Mouse (Mus musculus) heart, postnatal 0 days (tissue): ENCODE measurements around the gene Atp13a4. TPM values are rescaled to one million over a fixed set of nuclear protein-coding genes. Genes with fewer than 3 reads are reported as not detected.

Experiments used
- ATAC-seq: fragments of 200-750 bp; cut with Nextera tagmentation; 2 replicates; pipeline ENCODE4 v1.8.0; 2017; ENCODE audit warnings: low read depth, moderate number of reproducible peaks, moderate library complexity; ENCODE audit not compliant: insufficient read depth
- DNase-seq: peaks from one replicate; pipeline ENCODE4 v3.0.0-alpha.2; 2016; ENCODE audit warnings: low spot score
- H3K27ac ChIP-seq: fragments of 300-500 bp; sonication (generic); 2 replicates; pipeline ENCODE4 v1.5.1; 2014; ENCODE audit warnings: low read depth, mild to moderate bottlenecking
- H3K27me3 ChIP-seq: fragments of 300-500 bp; sonication (generic); 2 replicates; pipeline ENCODE4 v1.6.1; 2014; ENCODE audit warnings: low read length, mixed read lengths; ENCODE audit not compliant: control insufficient read depth, insufficient read depth
- H3K36me3 ChIP-seq: fragments of 300-500 bp; sonication (generic); replicated peaks from 2 replicates; pipeline ENCODE4 v1.6.1; 2014; ENCODE audit warnings: low read length, mixed read lengths; ENCODE audit not compliant: control insufficient read depth, insufficient read depth
- H3K4me1 ChIP-seq: fragments of 300-500 bp; sonication (generic); 2 replicates; pipeline ENCODE4 v1.6.1; 2014; ENCODE audit warnings: antibody characterized with exemption; ENCODE audit not compliant: control insufficient read depth, insufficient read depth
- H3K4me2 ChIP-seq: fragments of 300-500 bp; sonication (generic); 2 replicates; pipeline ENCODE4 v1.6.1; 2014; ENCODE audit warnings: low read depth, mild to moderate bottlenecking, low read length, moderate library complexity
- H3K4me3 ChIP-seq: fragments of 300-500 bp; sonication (generic); 2 replicates; pipeline ENCODE4 v1.5.1; 2014; ENCODE audit warnings: low read depth, low read length
- H3K9ac ChIP-seq: fragments of 300-500 bp; sonication (generic); replicated peaks from 2 replicates; pipeline ENCODE4 v1.6.1; 2014; ENCODE audit warnings: low read depth, low read length, mixed read lengths
- H3K9me3 ChIP-seq: fragments of 300-500 bp; sonication (generic); replicated peaks from 2 replicates; pipeline ENCODE4 v1.6.1; 2016; ENCODE audit warnings: low read length; ENCODE audit not compliant: control insufficient read depth
- CTCF ChIP-seq: IDR thresholded peaks from 2 replicates; pipeline ENCODE4 v1.5.1; 2016; ENCODE audit warnings: antibody characterized with exemption, control low read depth, low read depth
- EP300 ChIP-seq: IDR thresholded peaks from 2 replicates; pipeline ENCODE4 v1.6.1; 2016; ENCODE audit warnings: antibody characterized with exemption, low read depth
- WGBS: fragments of 180-500 bp; shearing (Covaris S2); extraction: QIAGEN DNeasy Blood & Tissue Kit; methylation state at CpG from one replicate; pipeline ENCODE4 v1.1.7; 2014; 5-methylcytosine and 5-hydroxymethylcytosine counted together
- polyA plus RNA-seq: library from polyadenylated mRNA; unstranded; fragments of >200 nt; fragmentation: Nextera tagmentation; extraction: Ambion mirVana; gene quantifications from 2 replicates; pipeline ENCODE4 v1.2.1, GENCODE M21; 2015
- total RNA-seq: library from RNA; depleted of rRNA; stranded (reverse); fragments of >200 nt; gene quantifications from 2 replicates; pipeline ENCODE4 v1.2.3, GENCODE M21; 2014; ENCODE audit warnings: low replicate concordance

The Atp13a4 gene
- total and polyA plus RNA-seq, 2 experiments from 2014 or later: not detected

DNA sequence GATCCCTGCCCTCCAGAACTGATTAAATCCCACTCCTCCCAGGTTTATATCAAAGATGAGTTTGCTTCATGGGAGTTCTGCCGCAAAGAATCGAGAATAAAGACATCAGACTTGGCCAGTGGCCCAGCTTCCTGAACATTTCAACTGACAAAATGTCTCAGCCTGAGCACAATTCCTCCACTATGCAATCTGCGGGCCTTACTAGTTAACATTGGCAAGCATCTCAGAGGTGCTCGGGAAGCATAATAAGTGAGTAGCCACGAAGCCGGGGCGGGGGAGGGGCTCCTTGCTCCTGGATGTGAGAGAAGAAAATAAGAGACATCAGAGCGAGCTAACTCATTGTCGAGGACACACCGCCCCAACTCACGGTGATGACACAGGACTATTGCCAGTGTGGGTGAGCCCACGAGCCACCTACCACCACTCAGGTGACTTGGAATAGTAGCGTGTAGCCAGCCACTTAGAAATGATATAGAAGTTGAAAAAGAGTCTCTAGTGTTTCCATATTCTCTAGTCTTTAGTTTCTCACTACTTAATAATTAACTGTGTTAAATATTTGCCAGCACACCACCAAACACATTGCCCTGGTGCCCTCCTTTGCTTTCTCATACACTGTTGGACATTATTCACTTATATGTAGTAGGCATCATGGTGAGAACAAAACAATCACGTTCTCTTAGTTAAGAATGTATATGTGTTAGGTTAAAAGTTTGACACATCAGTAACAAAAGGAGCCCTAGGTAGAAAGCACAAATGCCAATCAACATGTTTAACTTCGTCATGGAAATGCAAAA lies 8.1 kb downstream of the Atp13a4 start:
- Histone ChIP-seq H3K9ac (no peak overlapping the region), H3K4me3 (no peak overlapping the region), H3K36me3 (no peaks in the 10 kb centered on the region), H3K27ac (no peak overlapping the region), H3K27me3 (no peaks in the 10 kb centered on the region), H3K4me1 (no peaks in the 10 kb centered on the region), H3K9me3 (no peaks in the 10 kb centered on the region), H3K4me2 (no peak overlapping the region)
- 59% methylated on average over 15 of the region's 15 CpGs for WGBS
- TF ChIP-seq CTCF: no peak
- no peak for ATAC-seq
- no peak for DNase-seq

DNA sequence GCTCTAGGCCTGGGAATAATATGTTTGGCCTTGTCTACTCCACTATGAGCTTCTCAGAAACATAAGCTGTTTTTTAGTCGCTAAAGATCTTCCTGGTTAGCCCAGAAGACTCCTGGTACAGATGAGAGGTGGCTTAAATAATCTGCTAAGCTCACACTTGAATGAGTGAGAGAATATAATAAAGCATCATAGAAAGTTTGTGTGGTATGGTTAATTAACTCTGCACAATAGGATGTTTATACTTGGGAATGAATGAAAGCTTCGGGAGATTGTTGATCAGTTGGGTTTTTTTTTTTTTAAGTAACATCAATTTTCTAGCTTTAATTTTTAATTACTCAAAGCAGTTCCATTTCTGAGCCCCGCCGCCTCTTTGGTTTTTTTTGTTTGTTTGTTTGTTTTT lies 8.8 kb downstream of the Atp13a4 start:
- H3K4me2 ChIP-seq: no peak overlapping the region
- ATAC-seq: no peak
- WGBS: 82% methylated on average over 4 of the region's 4 CpGs

DNA sequence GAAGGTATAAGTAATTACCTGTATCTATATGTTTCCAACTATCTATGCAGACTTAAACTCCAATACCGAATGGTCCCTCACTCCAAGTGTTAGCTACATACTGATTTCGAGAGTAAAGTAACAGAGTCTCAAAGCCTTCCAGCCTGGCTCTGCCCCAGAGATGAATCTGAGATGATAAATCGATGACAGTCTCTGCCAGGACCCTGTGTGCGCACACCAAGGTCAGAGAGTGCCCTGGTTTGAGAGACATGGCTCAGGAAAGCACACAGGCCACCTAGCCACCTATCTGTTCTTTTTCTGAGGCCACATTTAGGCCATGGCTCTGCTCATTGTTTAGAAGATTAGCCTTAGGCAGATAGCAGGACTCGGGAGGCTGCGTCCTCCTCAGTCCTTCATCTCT lies 11.0 kb downstream of the Atp13a4 start:
- DNase-seq (no peak), ATAC-seq (no peak)
- Histone ChIP-seq H3K27me3 (no peaks in the 10 kb centered on the region), H3K4me3 (no peak overlapping the region), H3K27ac (no peak overlapping the region), H3K36me3 (no peaks in the 10 kb centered on the region), H3K9ac (no peak overlapping the region), H3K9me3 (no peaks in the 10 kb centered on the region), H3K4me2 (no peak overlapping the region), H3K4me1 (no peaks in the 10 kb centered on the region)
- TF ChIP-seq EP300 (no peak), CTCF (no peak)
- 56% methylated on average over 6 of the region's 6 CpGs for WGBS

More for the DNA sequence above, 8.8 kb downstream of the Atp13a4 start:
- Histone ChIP-seq H3K36me3 (no peaks in the 10 kb centered on the region), H3K4me3 (no peak overlapping the region), H3K27me3 (no peaks in the 10 kb centered on the region), H3K27ac (no peak overlapping the region), H3K4me1 (no peaks in the 10 kb centered on the region), H3K9ac (no peak overlapping the region), H3K9me3 (no peaks in the 10 kb centered on the region)
- TF ChIP-seq CTCF: no peak
- no peak for TF ChIP-seq EP300
- DNase-seq: no peak

DNA sequence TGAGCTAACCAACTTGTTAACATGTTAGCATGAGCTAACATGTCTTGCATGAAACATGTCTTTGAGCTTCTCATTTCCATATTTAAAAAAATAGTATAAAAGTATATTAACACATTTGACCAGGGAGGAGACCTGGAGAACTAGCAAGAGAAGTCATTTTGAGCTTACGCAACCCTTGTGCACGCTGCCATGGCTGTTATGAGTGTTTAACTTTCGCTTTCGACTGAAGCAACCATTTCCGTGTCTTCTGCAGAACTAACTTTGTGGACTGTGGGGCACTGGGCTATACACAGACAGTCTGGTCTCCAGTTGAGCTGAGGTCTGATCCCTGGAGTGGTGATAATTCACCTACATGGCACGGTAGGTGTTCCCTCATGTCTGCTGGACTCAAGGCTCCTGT lies 17.6 kb downstream of the Atp13a4 start:
- Histone ChIP-seq H3K27me3 (no peaks in the 10 kb centered on the region), H3K36me3 (no peaks in the 10 kb centered on the region), H3K4me3 (no peak overlapping the region), H3K9ac (no peak overlapping the region), H3K4me2 (no peak overlapping the region), H3K9me3 (no peaks in the 10 kb centered on the region), H3K4me1 (no peaks in the 10 kb centered on the region), H3K27ac (no peak overlapping the region)
- no peak for DNase-seq
- ATAC-seq: no peak
- WGBS: 89% methylated on average over 6 of the region's 6 CpGs
- TF ChIP-seq EP300 (no peak), CTCF (no peak)

DNA sequence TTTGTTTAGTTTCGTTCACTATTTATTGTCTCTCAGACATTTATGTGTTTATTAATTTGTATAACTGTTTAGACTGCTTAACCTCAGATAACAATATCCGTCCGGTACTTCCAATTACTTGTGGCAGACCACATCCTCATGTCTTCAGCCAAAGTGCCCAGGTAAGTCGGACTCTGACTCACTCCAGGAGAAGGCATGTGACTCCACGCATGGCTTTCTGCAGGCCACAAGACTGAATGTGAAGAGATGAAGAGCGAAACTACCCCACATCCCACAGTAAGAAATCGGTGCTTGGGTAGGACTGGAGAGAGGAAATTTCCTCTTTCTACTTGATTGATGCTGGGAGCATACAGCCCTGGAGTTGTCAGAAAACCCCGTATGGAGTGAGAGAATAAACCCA lies 18.1 kb downstream of the Atp13a4 start:
- WGBS: 82% methylated on average over 8 of the region's 8 CpGs

DNA sequence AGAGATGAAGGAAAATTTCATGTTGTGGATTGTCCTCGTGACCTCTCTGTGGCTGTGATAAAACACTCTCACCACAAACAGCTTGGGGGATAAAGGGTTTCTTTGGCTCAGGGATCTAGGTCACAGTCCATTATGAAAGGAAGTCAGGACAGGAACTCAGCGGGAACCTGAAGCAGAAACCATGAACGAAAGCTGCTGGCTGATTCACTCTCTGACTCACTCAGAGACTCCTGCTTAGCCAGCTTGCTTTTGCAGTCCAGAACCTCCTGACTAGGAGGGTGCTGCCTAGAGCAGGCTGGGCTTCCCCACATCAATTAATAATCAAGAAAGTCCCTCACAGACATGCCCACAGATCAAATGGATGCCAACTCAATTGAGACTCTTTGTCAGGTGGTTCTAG lies 32.2 kb downstream of the Atp13a4 start:
- WGBS: 57% methylated on average over 3 of the region's 3 CpGs

More for the DNA sequence above, 18.1 kb downstream of the Atp13a4 start:
- Histone ChIP-seq H3K4me3 (no peak overlapping the region), H3K4me1 (no peaks in the 10 kb centered on the region), H3K27ac (no peak overlapping the region), H3K4me2 (no peak overlapping the region), H3K9me3 (no peaks in the 10 kb centered on the region), H3K36me3 (no peaks in the 10 kb centered on the region), H3K9ac (no peak overlapping the region), H3K27me3 (no peaks in the 10 kb centered on the region)
- DNase-seq (no peak), ATAC-seq (no peak)
- no peak for TF ChIP-seq CTCF
- no peak for TF ChIP-seq EP300

More for the DNA sequence above, 32.2 kb downstream of the Atp13a4 start:
- DNase-seq (no peak), ATAC-seq (no peak)
- Histone ChIP-seq H3K9ac (no peak overlapping the region), H3K27ac (no peak overlapping the region), H3K9me3 (no peaks in the 10 kb centered on the region), H3K4me2 (no peak overlapping the region), H3K4me1 (no peaks in the 10 kb centered on the region), H3K36me3 (no peaks in the 10 kb centered on the region), H3K27me3 (no peaks in the 10 kb centered on the region), H3K4me3 (no peak overlapping the region)
- TF ChIP-seq EP300 (no peak), CTCF (no peak)
